Mouse (Mus musculus) hematopoietic stem cell, adult 5-6 weeks (primary cell): ENCODE results near the gene Spock1. TPM values are rescaled to one million over a fixed set of nuclear protein-coding genes. Genes with fewer than 3 reads are reported as not detected.

ENCODE experiments used
- ATAC-seq, 2 experiments: fragments of 125-278 bp in 1 of 2; replicated peaks in 1 of 2; 2 replicates each; pipeline ENCODE4 v1.8.0; 2016 to 2017; ENCODE audit warnings: inconsistent platforms in 2 of 2, mild to moderate bottlenecking in 2 of 2, moderate number of reproducible peaks in 2 of 2, low read depth in 1 of 2, moderate TSS enrichment in 1 of 2; ENCODE audit not compliant: low FRiP score in 2 of 2, poor library complexity in 2 of 2, severe bottlenecking in 2 of 2, insufficient read depth in 1 of 2, low TSS enrichment in 1 of 2
- total RNA-seq: library from RNA; stranded (forward); fragments of 172-1452, 232-1000 nt; gene quantifications from 2 replicates; pipeline ENCODE4 v1.2.3, GENCODE M21; 2017

The Spock1 gene
- total RNA-seq, 1 experiment from 2014 or later: not detected

DNA sequence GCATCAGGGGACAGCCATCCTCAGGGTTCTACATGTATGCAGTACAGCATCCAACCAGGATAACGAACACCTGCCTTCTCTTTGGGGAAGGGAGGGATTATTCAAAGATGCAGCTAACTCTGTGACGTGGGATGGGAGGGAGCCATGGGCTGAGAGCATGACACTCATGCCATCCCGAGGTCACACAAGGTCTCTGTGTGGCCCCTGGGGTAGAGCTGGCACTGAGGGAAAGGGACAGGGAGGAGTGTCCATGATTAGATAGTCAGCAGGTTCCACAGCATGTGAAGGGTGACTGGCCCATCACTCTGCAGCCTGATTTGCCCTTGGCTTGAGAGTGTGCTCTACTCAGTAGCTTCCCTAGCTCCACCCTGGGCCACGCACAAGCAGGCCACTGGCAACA lies 195.2 kb downstream of the Spock1 start:
- ATAC-seq: no peak

DNA sequence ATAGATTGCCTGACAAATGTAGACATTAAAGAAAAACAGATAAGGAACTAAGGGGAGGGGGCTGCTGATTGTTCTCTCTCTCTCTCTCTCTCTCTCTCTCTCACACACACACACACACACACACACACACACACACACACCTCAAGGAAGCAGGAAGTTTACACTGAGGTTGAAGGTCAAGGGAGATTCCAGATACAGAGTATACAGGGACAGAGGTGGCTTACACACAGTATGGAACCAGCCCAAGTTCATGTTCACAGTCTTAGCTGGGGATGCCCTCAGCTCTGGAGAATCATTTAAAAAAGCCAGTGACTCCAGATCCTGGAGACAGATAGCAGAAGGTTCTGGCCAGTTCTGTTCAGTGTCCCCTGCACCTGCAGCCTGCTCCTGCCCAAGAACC lies 199.7 kb downstream of the Spock1 start:
- ATAC-seq: no peak

DNA sequence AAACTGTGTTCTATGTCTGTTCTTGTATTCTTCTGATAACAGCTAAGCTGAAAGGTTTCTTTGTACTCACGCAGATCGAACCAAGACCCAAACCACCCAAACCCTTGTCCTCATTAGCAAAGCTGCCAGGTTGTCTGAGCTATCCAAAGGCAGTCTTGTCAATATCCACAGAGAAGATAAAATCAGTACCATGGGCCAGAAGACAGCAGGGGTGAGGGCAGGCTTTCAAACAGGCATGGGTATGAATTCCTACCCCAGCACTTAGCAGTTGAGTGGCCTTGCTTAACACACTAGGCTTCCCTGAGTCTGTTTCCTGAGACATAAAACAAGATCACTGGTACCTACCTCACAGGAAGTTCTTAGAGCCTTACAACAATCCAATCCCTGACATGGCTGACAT lies 205.2 kb downstream of the Spock1 start:
- no peak for ATAC-seq

DNA sequence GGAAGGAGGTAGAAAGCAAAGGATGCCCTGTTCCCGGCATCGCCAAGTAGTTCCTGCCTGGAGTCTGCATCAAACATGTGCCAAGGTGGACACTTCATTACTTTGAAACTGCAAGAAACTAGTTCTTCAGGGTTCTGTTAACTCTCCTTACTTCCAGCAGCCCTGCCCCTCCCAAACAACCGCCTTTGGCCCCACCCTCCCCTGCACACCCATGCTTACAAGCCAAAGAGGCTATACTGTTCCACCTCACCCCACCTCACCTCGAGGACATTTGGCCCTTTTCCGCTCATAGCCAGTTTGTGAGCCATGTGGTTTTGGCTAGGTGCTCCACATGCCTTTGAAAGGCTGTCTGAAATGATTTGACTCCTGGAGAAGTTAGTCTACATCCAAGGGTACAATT lies 211.4 kb downstream of the Spock1 start:
- no peak for ATAC-seq

DNA sequence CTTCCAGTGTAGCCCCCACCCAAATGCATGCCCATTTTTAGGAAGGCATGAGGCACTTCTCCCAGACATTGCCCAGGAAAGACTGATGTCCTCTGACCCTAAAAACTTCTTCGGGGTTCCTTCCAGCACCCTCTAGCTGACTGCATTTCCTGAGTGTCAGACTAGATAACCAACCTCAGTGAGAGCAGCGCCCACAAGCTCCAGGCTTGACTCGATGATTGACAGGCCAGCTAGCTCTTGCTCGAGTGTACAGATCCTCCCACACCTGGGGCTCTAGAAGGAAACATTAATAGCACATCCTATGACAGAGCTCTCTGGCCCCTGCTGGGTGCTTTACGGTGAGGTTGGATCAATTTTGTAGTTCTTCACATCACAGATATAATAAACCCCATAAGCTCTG lies 219.2 kb downstream of the Spock1 start:
- no peak for ATAC-seq

DNA sequence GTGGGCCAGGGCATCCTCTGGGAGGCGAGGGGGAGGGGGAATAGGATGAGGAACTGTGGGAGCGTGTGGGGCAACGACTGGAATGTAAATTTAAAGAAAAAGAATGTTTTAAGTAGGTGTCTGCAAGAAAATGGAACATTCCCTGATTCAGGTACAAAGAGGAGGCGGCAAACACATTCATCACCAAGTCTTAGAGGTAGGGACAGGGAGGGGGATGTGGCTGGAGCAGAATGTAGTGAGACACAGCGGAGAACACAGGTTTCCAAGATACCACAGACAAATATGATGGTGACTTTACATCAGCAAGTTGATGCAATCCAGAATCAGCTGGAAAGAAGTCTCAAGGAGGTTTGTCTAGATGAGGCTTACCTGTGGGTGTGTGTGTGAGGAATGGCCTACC lies 221.7 kb downstream of the Spock1 start:
- ATAC-seq: no peak

DNA sequence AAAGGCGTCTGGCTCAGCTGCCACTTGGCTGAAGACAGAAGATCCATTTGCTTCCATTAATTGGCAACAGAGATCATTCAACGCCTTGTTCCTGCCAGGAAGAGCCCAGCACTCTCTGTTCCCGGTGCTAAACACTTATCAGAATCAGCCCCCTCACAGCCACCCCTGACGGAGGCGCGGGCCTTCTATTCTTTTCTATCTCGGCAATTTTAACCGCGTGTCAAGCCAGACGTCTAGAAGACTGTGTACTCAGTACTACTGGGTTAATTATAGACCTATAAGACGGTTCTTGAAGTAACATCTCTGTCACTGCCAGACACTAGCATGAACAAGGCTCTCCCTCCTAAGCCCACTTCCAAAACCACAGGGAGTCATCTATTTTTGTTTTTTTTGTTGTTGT lies 222.9 kb downstream of the Spock1 start:
- no peak for ATAC-seq

DNA sequence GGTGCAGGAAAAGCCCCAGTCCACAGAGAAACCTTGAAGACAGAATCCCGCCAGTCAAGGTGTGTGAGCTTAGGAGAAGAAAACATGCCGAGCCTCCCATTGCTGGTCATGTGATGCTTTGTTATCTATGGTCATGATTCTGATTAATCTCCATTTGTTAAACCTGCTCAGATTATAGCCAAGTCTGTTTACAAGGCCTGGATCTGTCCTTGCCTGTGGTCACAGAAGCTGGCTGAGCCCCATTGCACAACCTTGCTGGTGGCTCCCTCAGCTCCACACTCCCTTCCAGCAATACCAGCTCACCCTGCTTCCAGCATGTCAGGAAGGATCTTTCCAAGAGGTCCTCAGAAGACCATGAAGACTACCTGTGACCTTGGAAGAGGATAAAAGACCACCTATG lies 228.5 kb downstream of the Spock1 start:
- ATAC-seq: no peak

DNA sequence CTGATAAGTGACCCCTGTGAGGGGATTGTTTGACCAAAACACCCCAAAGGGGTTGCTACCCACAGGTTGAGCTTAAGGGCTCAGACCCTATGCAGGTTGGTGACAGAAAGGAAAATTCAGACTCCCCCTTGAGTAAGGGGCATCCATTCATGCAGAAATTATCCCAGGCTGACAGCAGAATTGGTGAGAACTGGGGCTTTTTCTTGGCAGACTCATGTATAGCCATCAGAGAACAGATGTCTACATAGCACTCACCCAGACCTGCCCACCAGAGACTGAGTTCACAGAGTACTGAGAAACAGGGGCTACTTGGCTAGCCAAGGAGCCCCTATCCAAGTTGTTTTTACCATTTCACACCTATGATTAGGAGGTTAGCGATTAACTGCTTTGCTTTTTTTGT lies 231.3 kb downstream of the Spock1 start:
- ATAC-seq: no peak

DNA sequence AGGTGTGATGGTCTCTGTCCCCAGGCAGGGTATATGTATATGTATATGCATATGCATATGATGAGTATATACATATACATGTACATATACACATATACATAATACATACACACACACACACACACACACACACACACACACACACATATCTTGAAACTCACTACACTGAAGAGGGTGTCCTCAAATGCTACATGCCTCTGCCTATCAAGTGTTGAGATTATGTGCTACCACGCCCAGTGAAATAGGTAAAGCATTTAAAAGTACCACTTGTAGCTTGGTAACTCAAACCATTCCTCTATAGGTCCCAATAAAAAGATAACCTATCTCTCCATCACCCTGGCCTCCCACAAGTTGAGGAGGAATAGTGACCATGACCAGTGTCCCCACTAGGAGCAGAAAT lies 234.7 kb downstream of the Spock1 start:
- no peak for ATAC-seq

DNA sequence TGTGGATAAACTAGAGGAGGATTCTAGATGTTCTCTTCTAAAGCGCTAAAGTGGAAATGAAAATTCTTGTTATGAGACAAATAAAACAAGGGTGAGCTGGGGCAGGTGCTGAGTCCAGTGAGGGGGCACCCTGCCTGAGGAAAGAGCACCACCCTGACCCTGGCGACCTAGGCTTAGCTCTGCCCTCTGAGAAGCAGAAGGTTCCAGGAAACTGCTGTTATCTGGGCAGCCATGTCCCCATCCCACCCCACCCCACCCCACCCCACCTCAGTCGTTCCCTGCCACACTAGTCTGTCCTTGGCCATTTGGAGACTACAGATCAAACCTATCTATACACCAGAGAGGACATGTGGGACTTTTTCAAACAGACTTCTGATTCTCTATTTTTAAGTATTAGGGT lies 235.4 kb downstream of the Spock1 start:
- ATAC-seq: no peak

DNA sequence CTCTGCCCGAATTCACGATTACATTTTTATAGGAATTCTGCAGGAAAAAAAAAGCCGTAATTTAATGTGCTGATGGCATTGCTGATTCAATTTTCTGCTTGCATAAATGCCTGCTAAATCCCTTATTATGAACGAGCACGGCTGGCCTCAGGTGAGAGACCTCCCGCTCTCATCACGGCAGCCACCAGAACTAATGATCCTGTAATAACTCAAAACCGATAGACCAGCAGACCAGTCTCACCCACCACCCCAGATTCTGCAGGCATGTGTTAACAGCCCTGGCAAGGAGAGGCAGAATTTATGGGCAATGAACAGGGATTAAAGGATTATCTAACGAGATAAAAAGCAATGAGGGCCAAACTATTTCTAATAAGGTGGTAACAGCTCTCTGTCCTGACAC lies 236.2 kb downstream of the Spock1 start:
- no peak for ATAC-seq

DNA sequence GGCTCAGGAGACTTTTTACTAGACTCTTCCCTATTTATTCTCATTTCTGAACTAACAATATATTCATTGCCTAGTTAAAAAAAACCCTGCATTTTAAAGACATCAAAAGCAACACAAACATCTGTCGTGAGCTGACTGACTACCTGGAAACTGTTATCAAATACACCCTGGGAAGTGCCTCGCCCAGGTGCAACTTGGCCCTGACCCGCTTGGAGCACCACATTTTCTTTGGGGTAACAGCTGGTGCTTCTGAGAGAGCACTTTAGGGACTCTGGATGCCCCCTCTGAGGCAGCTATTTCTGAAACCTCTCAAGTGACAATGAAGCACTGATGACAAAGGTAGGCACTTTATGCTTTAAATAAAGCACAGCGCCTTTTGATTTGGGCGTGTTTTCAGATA lies 236.8 kb downstream of the Spock1 start:
- no peak for ATAC-seq

DNA sequence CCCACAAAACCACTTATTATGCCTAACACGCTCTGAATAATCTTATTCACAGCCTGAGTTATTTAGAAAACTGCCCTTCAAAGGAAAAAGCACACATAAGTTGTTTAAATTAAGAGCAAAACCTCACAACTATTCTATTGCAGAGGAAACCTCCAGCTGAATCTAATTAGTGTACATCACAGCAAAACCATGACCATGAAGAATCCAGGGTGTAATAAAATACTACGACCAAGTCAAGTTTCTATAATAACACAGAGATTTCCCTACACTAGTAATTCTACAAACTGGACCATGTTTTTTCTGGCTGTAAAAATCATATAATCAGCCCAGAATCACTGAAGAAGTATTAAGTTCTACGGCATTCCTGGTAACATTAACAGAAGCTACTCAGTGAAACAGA lies 240.5 kb downstream of the Spock1 start:
- ATAC-seq: no peak

DNA sequence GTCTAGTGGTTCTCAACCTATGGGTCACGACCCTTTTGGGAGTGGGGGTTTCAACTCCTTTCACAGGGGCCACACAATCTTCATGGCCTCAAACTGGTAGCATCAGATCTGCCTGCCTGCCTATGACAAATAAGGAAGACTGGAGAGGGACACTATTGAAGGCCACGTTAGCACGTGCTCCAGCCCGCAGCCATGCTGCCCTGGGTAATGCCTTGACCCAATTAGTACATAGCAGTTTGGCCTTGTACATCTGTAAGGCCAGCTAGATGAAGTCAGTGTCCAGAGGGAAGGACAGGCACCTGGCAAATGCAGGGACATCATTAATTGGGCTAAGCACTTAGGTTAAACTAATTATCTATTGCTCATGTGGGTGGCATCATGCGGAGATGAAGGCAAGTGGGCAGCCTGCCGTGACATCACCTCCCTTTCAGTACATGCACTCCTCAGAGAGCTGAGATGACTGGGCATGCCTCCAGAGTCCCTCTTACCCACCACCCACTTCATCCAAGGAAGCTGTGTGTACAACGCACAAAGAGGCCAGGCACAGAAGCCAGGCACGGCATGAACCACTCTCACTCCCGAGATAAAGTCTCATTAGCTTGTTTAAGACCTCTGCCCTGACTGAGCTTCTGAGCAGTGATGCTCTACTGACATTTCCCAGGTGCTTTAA lies 241.8 kb downstream of the Spock1 start:
- no peak for ATAC-seq

DNA sequence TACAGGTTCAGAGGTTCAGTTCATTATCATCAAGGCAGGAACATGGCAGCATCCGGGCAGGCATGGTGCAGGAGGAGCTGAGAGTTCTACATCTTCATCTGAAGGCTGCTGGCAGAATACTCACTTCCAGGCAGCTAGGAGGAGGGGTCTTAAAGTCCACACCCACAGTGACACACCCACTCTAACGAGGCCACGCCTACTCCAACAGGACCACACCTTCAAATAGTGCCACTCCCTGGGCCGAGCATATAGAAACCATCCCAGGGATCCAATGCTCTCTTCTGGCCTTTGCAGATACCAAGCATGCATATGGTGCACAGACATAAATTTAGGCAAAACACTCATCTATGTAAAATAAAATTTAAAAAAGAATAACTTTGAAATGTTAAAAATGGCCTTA lies 245.6 kb downstream of the Spock1 start:
- ATAC-seq: no peak

DNA sequence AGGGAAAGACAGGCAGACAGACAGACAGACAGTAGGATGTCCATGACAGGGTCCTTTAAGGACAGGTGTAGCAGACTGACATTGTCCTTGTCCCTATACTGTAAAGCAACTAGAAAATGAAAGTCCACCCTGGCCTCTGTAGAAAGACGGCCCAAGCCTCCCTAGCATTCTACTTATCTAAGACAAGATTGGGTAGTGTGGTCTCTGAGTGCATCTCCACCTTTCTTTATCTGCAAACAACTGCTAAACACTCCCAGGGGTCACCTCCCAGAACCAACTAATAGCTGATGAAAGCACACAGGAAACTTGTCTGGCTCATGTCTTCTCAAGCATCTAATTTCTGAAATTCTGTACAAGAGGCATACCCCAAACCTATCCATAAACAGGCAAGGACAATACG lies 247.6 kb downstream of the Spock1 start:
- ATAC-seq: no peak

DNA sequence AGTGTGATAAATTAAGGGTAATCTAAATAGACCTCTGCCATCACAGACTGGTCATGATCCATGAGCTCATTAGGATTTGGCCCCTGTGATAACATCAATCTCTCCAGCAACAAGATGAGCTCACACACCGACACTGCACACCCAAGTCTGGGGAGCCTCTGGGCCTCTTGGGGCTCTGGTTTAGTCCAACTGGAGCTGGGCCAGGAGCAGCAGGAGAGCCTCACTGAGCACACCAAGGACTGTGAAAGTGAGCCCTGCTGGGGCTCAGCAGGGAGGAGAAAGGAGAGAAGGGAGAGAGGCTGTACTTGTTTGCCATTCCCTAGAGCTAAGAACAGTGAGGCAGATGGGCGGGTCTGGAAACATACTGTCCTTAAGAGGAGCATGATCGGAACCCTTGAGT lies 248.3 kb downstream of the Spock1 start:
- ATAC-seq: no peak

DNA sequence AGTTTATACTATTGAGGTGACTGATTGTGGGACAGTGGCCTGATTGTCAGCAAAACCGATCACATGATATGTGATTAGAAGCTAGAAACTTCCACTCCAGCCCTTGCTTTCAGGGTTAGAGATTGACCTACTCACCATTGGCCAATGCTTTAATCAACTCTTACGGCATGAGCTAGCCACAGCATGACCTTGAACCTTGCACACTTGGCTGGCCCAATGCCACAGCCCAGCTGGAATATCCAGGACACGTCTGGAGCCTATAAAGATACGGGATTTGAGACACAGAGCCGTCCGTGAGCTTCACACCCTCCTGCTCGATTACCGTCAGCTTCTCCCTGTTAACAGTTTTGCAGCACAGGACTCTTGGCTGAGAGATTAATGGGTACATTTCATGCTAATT lies 251.5 kb downstream of the Spock1 start:
- ATAC-seq: no peak

DNA sequence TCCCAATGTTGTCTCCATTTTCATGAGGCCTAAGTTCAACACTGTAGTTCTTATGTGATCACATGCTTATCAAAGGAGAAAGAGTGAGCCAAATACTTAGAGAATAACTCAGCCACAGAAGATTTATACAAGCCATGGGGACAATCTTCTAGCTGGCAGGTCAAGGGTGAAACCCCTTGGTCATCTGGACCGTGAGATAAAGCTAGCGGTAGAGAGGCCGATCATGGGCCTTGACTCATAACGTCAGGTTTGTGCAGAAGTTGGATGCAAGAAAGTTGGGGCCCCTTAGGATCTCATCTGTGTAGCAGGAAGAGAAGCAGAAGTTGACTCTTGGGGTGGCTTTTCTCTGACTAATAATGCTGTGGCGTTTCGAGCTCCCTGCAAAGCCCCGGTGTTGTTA lies 253.8 kb downstream of the Spock1 start:
- ATAC-seq: no peak
